Mouse (Mus musculus): ENCODE data around the gene Fndc3a.

- TF ChIP-seq CTCF (IDR thresholded peaks at IDR 0.05; ENCODE audit: extremely low read depth, insufficient read depth, low read length) (no peak), POLR2A (IDR thresholded peaks at IDR 0.05; ENCODE audit: extremely low read depth, insufficient read depth, low read length) (no peak)
Measured at GRCm38 (mm10) chr14:72519561-72519960, 190.2 kb downstream of the Fndc3a start.
